Mouse (Mus musculus): ENCODE results near the gene Atrip.

DNA sequence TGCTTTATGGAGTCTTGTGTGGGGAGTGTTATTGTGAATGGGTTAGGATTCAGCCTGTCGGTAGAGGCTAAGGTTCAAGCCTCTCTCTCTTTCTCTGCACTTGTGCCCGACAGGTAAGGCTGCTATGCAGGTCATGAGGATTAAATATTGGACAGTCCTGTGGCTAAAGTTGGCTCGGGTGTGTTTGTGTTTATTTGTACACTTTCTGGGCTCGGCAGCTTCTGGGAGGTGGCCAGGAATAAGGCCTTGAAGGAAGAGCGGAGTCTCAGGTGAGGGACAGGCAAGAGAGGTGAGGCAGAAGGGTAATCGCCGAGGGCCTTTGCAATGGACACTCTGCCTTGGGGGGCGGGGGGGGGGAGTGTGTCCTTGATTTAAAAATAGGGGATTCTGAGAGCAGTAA lies 33.7 kb downstream of the Atrip start:
- no peak for TF ChIP-seq POLR2A (IDR thresholded peaks at IDR 0.05; ENCODE audit: extremely low read depth, insufficient read depth, low read length)
- TF ChIP-seq CTCF (IDR thresholded peaks at IDR 0.05; ENCODE audit: low read depth, low read length): no peak

Measured in liver, adult 2 months (tissue).